Mouse (Mus musculus) small intestine, adult 2 months (tissue): ENCODE results near the gene Rasgef1b.

Source experiments
- CTCF ChIP-seq: fragments of 200-500 bp; IDR thresholded peaks from 2 replicates; pipeline ENCODE4 v1.5.1; 2012; ENCODE audit warnings: low read depth, mild to moderate bottlenecking, control low read depth, inconsistent platforms, low read length, moderate library complexity, mixed read lengths; ENCODE audit not compliant: insufficient replicate concordance, insufficient read length; ENCODE audit errors: extremely low read depth
- POLR2A ChIP-seq: fragments of 200-500 bp; IDR thresholded peaks from 2 replicates; pipeline ENCODE4 v1.6.1; 2012; ENCODE audit warnings: low read depth, mild to moderate bottlenecking, control low read depth, inconsistent platforms, low read length, moderate library complexity

- TF ChIP-seq CTCF = no peak
- no peak for TF ChIP-seq POLR2A
Observed at GRCm38 (mm10) chr5:99422092-99422491, 306.8 kb downstream of the Rasgef1b start.
